Mouse (Mus musculus) lung, postnatal 4 days (tissue): Measurements from ENCODE around the gene Olfr1419.
"Not testable (repeated sequence)": the region's sequence is repeated elsewhere in the genome, so short reads cannot be mapped to it uniquely, and the experiment has no call there.

Experiments used
- DNase-seq, 2 experiments: peaks; one replicate each; pipeline ENCODE4 v3.0.0; 2021

The Olfr1419 gene

DNA sequence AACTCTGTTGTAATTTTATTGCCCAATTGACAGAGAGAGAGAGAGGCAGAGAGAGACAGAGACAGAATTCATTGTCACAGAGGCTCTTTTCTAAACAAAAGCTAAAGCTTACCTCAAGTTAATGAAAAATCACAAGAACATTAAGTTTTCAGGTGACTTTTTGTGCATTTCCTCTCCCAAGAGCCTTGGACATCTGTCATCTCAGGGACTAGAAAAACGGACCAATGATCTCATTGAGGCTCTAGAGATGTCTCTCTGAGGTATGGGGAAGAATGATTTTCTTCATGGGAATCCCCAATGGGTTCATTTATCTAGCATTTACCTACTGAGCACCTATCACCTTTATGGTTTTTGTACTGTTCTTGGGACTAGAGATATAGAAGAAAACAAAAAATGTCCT is at the start of gene Olfr1419:
Gene Olfr1419, minus strand, starts transcription at position 101 of the 400 bp plus-strand sequence.
- DNase-seq, result no peak

DNA sequence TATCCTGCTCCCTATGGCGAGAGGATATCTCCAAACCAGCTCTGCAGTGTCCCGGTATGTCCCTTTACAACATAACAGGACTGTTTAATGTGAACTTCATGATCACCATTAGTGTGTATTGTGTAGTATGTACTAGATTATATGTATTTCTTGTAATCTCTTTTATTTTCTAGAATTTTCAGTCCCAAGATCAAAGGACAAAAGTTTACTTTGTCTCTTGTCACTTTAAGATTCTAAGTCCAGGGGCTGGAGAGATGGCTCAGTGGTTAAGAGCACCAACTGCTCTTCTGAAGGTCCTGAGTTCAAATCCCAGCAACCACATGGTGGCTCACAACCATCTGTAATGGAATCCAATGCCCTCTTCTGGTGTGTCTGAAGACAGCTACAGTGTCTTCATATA is 47.6 kb upstream of the Olfr1419 start:
- DNase-seq, result not testable (repeated sequence)

DNA sequence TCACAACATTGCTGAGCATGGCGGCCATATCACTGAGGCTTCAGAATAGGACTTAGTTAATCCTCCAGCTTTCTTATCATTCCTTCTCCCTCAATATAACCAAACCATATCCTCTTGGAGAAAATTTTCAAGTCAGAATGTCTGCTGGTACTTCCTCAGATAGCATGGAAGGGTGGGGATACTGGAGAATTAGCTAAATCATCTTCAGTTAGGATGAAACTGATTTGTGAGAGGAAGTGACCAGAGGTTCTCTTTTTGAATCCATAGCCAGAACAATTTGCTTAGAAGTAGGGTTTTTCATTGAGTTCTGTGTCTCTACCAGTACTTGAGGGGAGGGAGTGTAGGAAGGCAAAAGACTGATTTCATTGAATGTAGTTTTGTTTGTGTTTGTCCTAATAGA is 47.2 kb upstream of the Olfr1419 start:
- DNase-seq, result no peak

- DNase-seq, result peak in 1 of 2 experiments; percentile 6
Observed at GRCm38 (mm10) chr19:11915804-11916203, 40.9 kb upstream of the Olfr1419 start.

GRCm38 (mm10) chr19:11912533-11913121 is 37.7 kb upstream of the Olfr1419 start:
- DNase-seq, result peak; percentile 73 to 80

DNA sequence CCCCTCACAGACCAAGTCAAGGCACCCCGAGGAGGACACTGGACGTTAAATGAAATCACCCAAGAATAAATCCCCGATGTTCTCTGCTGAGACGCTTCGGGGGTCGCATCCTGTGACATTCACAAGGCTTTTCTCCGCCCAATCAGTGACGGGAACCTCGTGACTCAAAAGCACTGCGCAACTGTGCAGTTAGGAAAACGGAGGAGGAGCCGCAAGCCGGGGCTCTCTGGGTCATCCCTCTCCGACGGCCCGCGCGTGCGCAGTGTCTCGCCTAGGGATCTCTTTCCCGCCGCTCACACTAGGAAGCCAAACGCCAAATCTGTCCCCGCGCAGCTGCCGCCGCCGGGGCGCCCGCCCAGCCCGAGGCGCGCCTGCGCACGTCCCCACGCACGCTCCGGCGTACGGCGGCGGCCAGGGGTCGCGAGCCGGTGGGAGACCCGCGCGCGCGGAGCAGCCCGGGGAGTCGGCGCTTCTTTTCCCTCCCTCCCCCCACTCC is 37.2 kb upstream of the Olfr1419 start, which contains the start of gene Patl1:
Gene Patl1, plus strand, starts transcription at position 363 of the 496 bp plus-strand sequence.
- peak; percentile 98 to 99 for DNase-seq

- peak; percentile 42 to 50 for DNase-seq
Observed at GRCm38 (mm10) chr19:11911603-11912002, 36.7 kb upstream of the Olfr1419 start.

DNA sequence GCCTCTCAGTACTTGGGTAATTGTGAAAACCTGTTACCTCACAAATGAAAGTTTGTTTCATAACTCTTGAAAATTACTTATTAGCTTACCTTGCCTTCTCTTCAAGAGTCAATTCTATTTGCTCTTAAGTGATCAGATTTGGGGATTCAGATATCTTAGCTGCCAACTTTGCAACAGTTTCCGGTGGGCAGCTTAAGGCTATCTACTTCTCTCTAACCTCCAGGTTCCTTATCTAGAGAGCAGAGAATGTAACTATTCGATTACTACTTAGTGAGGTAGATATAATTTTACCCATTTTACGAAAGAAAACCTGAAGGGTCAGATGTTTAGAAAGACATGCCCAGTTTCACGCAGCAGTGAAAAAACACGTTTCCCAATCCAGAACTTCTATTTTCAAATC is 36.1 kb upstream of the Olfr1419 start:
- no peak for DNase-seq

GRCm38 (mm10) chr19:11886265-11886664 is 11.4 kb upstream of the Olfr1419 start, which contains the start of gene Olfr1420:
TSS of gene Olfr1420 (plus strand) at chr19:11886565.
- no peak for DNase-seq

DNA sequence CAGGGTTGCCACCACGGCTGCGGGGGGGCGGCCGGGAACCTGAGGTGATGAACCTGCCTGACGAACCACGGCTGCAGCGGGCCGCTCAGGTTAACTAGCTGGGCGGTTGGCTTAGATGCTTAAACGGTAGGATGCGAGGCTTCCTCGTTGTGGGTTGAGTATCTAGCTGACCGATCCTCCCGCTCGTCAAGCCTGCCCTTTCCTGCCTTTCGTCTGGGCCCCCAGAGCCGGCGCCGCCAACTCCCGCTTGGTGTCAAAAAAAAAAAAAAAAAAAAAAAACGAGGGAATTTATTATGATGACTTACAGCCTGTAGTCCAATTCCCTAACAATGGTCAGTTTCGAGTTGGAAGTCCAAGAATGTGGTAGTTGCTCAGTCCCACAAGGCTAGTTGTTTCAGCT is 3.5 kb upstream of the Olfr1419 start:
- DNase-seq, result not testable (repeated sequence)

DNA sequence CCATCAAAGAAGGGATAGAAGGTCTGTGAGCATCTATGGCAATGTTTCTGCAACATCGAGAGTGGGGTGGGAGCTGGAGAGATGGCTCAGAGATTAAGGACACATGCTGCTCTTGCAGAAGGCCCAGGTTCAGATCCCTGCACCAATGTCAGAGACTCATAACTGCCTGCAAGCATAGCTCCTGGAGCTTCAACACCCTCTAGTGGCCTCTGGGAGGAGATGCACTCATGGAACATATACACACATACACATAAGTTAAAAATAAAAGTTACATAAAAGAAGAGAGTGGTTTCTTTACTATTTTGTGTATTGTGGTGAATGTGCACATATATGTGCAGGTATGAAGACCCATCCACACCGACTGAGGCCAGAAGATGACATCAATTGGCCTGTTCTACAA is 7.1 kb downstream of the Olfr1419 start:
- no peak for DNase-seq

DNA sequence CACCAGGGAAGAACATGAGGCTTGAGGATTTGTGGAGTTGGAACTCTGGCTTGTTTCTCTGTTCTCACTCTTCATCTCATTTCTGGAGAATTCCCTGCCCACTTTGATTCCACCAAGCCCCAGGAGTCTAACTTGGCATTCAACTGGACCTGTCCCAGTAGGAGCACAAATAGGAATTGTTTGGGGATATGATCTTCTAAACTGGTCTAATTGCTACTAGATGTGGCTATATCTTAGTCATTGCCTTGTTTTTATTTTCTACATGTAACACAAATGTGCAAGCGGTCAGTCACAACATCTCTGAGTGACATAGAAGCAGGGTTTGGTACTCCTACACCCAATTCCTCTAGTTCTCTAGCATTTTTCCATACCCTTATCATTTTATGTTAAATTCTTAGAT is 13.9 kb downstream of the Olfr1419 start, which contains the start of gene Olfr1418:
Gene Olfr1418, minus strand, starts transcription at position 101 of the 400 bp plus-strand sequence.
- DNase-seq, result no peak

DNA sequence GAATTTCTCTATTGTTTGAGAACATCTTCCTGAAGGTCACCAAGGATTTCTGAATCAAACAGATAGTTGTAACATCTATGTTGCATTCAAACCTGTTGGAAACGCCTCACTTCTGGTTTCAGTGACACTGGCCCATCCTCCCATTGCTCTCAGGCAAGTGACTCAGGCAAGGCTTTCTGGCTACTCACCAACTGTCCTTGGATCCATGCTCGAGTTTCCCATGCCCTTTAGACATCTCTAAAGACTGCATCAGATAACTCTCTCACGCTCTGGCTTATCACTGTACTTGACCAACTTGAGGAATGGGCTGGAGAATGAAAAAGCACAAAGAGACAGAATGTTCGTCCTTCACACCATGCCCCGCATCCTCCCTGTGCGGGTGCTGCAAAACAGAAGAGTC is 18.4 kb downstream of the Olfr1419 start:
- DNase-seq, result no peak

DNA sequence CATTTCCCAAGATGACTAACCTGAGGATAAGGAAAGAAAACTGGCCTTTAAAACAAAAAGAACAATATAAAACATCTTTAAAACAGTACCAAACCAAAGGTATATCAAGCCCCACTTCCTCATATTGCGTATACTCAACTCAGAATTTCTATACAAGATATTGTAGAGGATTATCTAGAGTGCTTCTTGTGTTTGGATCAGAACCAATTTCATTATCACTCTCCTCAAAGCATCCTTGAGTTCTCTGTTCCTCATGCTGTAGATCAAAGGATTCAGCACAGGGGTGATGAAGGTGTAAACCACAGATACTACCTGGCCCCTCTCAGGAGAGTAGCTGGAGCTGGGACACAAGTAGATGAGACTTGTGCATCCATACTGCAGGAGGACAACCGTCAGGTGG is 20.1 kb downstream of the Olfr1419 start:
- no peak for DNase-seq

GRCm38 (mm10) chr19:11852652-11853051 is 22.3 kb downstream of the Olfr1419 start:
- no peak for DNase-seq

DNA sequence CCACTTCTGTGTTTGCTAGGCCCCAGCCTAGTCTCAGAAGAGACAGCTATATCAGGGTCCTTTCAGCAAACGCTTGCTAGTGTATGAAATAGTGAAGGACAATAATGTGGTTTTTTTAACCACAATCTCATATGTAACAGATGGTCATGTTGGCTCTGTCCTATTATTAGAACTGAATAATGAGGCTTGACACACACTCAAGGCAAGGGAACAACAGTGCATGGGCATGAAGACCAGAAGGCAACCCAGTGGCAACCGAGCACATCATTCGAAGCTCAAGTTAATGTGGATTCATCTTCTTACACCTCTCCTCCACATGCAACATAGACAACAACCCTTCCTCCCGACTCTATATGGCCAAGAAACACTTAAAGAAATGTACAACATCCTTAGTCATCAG is 28.6 kb downstream of the Olfr1419 start:
- DNase-seq, result no peak

DNA sequence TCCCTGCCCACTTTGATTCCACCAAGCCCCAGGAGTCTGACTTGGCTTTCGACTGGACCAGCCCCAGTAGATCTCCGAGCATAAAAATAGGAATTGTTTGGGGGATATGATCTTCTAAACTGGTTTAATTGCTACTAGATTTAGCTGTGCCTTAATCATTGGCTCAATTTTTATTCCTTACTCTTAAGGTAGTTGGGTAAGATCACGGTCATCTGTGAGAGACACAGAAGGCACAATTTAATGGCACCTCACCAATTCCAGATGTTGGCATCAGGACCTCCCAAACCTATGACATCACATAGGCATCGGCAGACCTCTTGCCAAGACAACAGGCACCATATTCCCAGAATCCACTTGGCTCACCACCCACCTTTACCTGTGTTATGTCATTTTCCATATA is 35.8 kb downstream of the Olfr1419 start, which contains the start of gene Olfr1417:
Gene Olfr1417, minus strand, starts transcription at position 101 of the 400 bp plus-strand sequence.
- no peak for DNase-seq

GRCm38 (mm10) chr19:11823346-11824065 is 51.4 kb downstream of the Olfr1419 start:
- DNase-seq, result no peak

DNA sequence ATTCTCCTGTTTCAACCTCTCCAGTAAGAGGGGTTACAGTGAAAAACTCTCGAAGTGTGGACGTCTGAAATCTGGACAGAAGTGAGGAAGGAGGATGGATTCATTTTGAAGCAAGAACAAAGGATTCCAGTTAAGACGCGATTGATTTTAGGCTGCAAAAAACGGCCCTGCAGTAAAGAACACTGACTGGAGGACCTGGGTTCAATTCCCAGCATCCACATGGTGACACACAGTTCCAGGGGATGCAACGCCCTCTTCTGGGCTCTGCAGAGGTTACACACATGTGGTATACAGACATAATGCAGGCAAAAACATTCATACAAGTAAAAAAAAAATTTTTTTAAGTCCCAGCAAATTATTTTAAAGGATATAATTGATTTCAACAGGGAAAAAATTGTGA is 54.7 kb downstream of the Olfr1419 start:
- no peak for DNase-seq

DNA sequence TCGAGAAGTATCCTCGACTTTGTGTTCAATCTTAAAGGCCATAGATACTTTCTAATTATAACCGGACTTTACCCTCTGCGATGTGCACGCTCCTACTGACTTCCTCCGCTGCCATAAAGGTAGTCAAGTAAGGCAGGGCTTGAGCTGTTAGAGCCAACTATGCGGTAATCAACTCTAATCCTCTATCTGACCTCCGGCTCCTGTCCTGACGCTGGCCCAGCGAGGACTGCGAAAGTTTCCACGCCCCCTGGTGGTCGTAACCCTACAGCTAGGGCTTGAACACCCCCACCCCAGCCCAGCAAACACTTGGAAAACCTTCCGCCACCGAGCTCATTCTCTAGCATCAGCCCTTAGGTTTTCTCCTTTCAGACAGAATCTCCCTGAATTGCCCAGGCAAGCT is 55.1 kb downstream of the Olfr1419 start:
- peak; percentile 86 to 90 for DNase-seq

- no peak for DNase-seq
Observed at GRCm38 (mm10) chr19:11819143-11819700, 55.7 kb downstream of the Olfr1419 start, which contains the start of gene Stx3. TSS of gene Stx3 (minus strand) at chr19:11819403.
